Mouse (Mus musculus): Measurements from ENCODE around the gene G430095P16Rik. TPM values are rescaled to one million over a fixed set of nuclear protein-coding genes. Genes with fewer than 3 reads are reported as not detected.
A peak's percentile ranks its signal among the peaks of the same experiment; 100 is the strongest.

The G430095P16Rik gene
- polyA plus RNA-seq, 1 experiment: 2.9 TPM

DNA sequence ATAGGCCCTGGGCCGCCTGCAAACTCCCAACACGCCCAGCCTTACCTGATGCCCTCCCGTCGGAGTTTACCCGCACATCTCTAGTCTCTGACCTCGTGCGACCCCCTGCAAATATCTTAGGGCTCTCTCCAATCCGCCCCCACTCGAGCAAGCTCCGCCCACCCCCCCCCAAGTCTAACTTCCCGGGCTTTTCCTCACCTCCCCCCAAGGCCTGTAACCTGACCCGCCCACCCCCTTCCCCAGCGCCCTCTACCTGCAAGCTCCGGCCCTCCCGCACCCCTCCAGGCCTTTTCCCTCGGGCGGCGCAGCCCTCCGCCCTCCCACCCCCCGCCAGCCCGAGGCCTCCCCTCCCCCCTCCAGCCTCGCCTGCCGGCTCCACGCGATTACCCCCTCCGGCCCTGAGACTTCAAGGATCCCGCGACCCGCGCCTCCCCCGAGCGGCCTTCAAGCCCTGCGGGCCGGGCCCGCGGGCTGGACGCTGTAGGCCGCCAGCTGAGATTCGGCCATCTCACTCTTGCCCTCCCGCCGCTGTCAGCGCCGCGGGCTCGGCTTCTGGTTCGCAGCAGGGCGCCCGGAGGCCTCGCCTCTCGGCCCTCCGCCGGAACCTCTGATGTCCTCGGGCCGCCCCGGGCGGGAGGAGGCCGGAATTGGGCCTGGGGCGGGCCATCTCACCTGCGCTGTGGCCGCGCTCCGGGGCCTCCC is 35.7 kb upstream of the G430095P16Rik start:
- Histone ChIP-seq H3K27me3 (ENCODE audit: control insufficient read depth, insufficient read depth, insufficient read length) (no peaks in the 10 kb centered on the region), H3K79me3 (ENCODE audit: low read depth) (peaks cover 67% of the 10 kb centered on the region), H3K4me3 (ENCODE audit: insufficient read depth, poor library complexity, severe bottlenecking) (peak overlapping the region; percentile 83), H3K36me3 (ENCODE audit: control insufficient read depth, insufficient read depth) (peaks cover 43% of the 10 kb centered on the region), H3K79me2 (ENCODE audit: control insufficient read depth, insufficient read depth) (peaks cover 94% of the 10 kb centered on the region), H3ac (ENCODE audit: control insufficient read depth, insufficient read length, low read depth) (peak overlapping the region; percentile 98)
- TF ChIP-seq FOSL1 (IDR thresholded peaks at IDR 0.05; ENCODE audit: insufficient read depth, low read length, poor library complexity, severe bottlenecking) (no peak), MYOD1 (IDR thresholded peaks at IDR 0.05; ENCODE audit: control insufficient read depth, insufficient read length, low read depth) (no peak)

DNA sequence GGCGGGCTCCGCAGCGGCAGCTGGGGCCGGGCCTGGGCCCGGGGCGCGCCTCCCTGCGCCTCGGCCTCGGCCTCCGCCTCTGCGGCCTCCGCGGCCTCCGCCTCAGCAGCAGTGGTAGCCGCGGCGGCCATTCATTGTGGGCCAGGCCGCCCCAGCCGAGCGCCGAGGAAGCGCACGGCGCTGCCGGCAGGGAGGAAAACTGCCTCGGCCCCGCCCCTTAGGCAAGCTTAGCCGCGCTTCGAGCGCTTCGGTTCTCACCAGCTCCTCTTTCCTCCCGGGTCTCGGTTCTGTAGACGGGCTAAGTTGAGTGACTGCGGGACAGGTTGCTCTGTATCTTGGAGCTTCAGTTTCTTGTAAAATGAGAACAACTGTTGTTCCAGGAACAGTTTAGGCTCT is 35.1 kb upstream of the G430095P16Rik start, which contains the start of gene Nacc1:
Nacc1 (minus strand) TSS at position 158 of the 396 bp plus-strand sequence.
- peaks cover 89% of the 10 kb centered on the region for H3K79me2 ChIP-seq (ENCODE audit: control insufficient read depth, insufficient read depth)
- peaks cover 61% of the 10 kb centered on the region for H3K79me3 ChIP-seq (ENCODE audit: low read depth)
- H3ac ChIP-seq (ENCODE audit: control insufficient read depth, insufficient read length, low read depth): peak within 1 kb of the TSS; percentile 98
- TF ChIP-seq MAX (IDR thresholded peaks at IDR 0.05) (peak; percentile 55), CTCF (IDR thresholded peaks at IDR 0.05; ENCODE audit: control insufficient read depth, insufficient read depth, insufficient read length) (no peak)
- H3K4me3 ChIP-seq (ENCODE audit: insufficient read depth, poor library complexity, severe bottlenecking): peak within 1 kb of the TSS; percentile 83
- H3K36me3 ChIP-seq (ENCODE audit: control insufficient read depth, insufficient read depth): peaks cover 45% of the 10 kb centered on the region
- H3K27me3 ChIP-seq (ENCODE audit: control insufficient read depth, insufficient read depth, insufficient read length): no peaks in the 10 kb centered on the region

DNA sequence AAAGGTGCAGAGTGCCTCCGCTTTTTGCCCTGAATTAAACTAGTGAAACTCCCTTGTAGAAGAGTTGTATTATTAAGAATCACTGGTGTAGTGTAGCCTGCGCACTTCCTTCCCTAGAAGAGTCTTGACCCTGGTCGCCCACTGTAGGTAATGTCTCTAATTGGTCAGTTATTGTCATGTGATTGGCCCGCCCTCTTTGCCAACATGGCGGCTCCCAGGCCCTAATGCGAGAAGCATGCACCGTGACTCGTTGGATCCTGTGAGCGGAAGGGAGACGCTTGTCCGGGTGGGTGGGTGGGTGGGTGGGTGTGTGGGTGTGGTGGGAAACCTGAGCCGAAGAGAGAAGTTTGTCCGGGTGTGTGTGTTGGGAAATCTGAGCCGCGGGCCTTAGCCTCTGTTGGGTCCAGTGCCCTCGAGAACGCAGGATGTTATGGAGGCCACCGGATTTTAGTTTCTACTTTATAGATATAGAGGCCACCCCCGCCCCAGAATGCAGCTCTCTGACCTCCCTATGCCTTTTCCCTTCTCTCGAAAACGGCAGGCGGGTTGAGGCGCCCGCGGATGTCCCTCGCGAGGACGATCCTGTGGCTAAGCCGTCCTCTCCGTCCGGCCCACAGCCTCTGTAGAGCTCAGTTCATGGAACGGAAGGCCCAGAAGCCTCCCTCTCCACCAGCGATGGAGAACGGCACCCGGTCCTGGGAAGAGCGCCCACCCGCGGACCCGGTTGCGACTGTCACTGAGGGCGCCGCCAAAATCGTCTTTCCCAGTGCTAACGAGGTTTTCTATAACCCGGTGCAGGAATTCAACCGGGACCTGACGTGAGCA is 33.5 kb upstream of the G430095P16Rik start:
- peaks cover 46% of the 10 kb centered on the region for H3K79me3 ChIP-seq (ENCODE audit: low read depth)
- peaks cover 73% of the 10 kb centered on the region for H3K79me2 ChIP-seq (ENCODE audit: control insufficient read depth, insufficient read depth)
- peak overlapping the region; percentile 86 for H3K4me3 ChIP-seq (ENCODE audit: insufficient read depth, poor library complexity, severe bottlenecking)
- H3ac ChIP-seq (ENCODE audit: control insufficient read depth, insufficient read length, low read depth): peak overlapping the region; percentile 88
- H3K36me3 ChIP-seq (ENCODE audit: control insufficient read depth, insufficient read depth): peaks cover 43% of the 10 kb centered on the region
- TF ChIP-seq USF1 (IDR thresholded peaks at IDR 0.05; ENCODE audit: low read depth) (peak; percentile 96), MYOG (IDR thresholded peaks at IDR 0.05; ENCODE audit: control insufficient read depth, extremely low read depth, insufficient read length) (no peak), MAX (IDR thresholded peaks at IDR 0.05) (peak; percentile 90)
- H3K27me3 ChIP-seq (ENCODE audit: control insufficient read depth, insufficient read depth, insufficient read length): no peaks in the 10 kb centered on the region

DNA sequence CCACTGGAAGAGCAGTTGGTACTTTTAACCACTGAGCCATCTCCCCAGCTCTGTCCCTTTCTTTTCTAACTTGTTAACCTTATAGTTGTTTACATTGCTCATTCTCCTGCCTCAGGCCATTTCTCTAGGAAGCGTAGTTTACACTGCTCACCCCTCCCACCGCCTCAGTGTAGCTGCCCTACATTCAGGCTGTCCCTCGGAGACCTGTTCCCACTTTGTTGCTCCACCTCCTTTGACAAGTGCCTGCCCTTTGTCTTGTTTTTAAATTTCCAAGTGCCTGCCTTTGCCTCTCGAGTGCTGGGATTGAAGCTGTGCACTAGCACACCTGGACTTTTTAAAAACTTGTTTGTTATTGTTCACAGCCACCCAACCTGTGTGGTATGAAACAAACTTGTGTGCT is 29.5 kb upstream of the G430095P16Rik start:
- H3K79me2 ChIP-seq (ENCODE audit: control insufficient read depth, insufficient read depth): peaks cover 32% of the 10 kb centered on the region
- peaks cover 66% of the 10 kb centered on the region for H3K36me3 ChIP-seq (ENCODE audit: control insufficient read depth, insufficient read depth)
- TF ChIP-seq CEBPB (IDR thresholded peaks at IDR 0.05; ENCODE audit: low read depth): no peak
- no peak for TF ChIP-seq USF1 (IDR thresholded peaks at IDR 0.05; ENCODE audit: low read depth)
- TF ChIP-seq MYOG (IDR thresholded peaks at IDR 0.05; ENCODE audit: control insufficient read depth, extremely low read depth, insufficient read length): no peak
- no peak for TF ChIP-seq MAX (IDR thresholded peaks at IDR 0.05)
- TF ChIP-seq MYOD1 (IDR thresholded peaks at IDR 0.05; ENCODE audit: control insufficient read depth, insufficient read length, low read depth): no peak
- no peak for TF ChIP-seq FOSL1 (IDR thresholded peaks at IDR 0.05; ENCODE audit: insufficient read depth, low read length, poor library complexity, severe bottlenecking)
- no peak for TF ChIP-seq CTCF (IDR thresholded peaks at IDR 0.05; ENCODE audit: control insufficient read depth, insufficient read depth, insufficient read length)
- no peak overlapping the region for H3ac ChIP-seq (ENCODE audit: control insufficient read depth, insufficient read length, low read depth)
- H3K79me3 ChIP-seq (ENCODE audit: low read depth): peaks cover 17% of the 10 kb centered on the region
- H3K4me3 ChIP-seq (ENCODE audit: insufficient read depth, poor library complexity, severe bottlenecking): no peak overlapping the region
- no peaks in the 10 kb centered on the region for H3K27me3 ChIP-seq (ENCODE audit: control insufficient read depth, insufficient read depth, insufficient read length)

DNA sequence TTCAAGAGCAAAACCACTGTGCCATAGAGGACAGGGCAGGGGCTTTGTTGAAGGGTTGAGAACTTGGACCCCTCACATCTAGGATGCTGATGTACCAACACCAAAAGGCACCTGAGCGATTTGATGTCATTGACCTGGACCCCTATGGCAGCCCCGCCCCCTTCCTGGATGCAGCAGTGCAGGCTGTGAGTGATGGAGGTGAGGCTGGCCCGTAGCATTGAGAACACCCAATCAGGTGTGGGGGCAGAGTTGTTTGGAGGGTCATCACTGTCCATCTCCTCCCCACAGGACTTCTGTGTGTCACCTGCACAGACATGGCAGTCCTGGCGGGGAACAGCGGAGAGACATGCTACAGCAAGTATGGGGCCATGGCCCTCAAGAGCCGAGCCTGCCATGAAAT is 27.7 kb upstream of the G430095P16Rik start:
- Histone ChIP-seq H3ac (ENCODE audit: control insufficient read depth, insufficient read length, low read depth) (no peak overlapping the region), H3K27me3 (ENCODE audit: control insufficient read depth, insufficient read depth, insufficient read length) (no peaks in the 10 kb centered on the region), H3K79me2 (ENCODE audit: control insufficient read depth, insufficient read depth) (peaks cover 17% of the 10 kb centered on the region), H3K79me3 (ENCODE audit: low read depth) (peaks cover 9% of the 10 kb centered on the region), H3K36me3 (ENCODE audit: control insufficient read depth, insufficient read depth) (peaks cover 83% of the 10 kb centered on the region), H3K4me3 (ENCODE audit: insufficient read depth, poor library complexity, severe bottlenecking) (no peak overlapping the region)
- TF ChIP-seq MYOG (IDR thresholded peaks at IDR 0.05; ENCODE audit: control insufficient read depth, extremely low read depth, insufficient read length) (no peak), FOSL1 (IDR thresholded peaks at IDR 0.05; ENCODE audit: insufficient read depth, low read length, poor library complexity, severe bottlenecking) (no peak)

All from C2C12 (cell line).